Mouse (Mus musculus): ENCODE data around the gene Plcb4.

DNA sequence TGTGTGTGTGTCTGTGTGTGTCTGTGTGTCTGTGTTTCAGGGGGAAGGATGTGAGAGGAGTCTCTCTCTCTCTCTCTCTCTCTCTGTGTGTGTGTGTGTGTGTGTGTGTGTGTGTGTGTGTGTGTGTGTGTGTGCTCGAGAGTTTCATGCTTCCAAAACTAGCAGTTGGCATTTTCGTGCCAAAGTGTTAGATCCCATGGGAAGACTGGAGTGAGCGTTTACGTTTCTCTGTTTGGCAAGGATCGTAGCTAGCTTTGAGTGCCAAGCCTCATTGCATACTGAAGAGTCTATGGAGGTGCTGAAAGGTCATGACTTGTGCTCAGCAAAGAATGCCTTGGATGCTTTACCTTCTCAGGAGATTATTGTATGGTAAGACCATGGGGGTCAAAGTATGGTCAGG lies 259.3 kb downstream of the Plcb4 start:
- TF ChIP-seq CTCF (IDR thresholded peaks at IDR 0.05; ENCODE audit: borderline replicate concordance, control insufficient read depth, extremely low read depth, insufficient read depth, low read length, poor library complexity) (no peak), POLR2A (IDR thresholded peaks at IDR 0.05; ENCODE audit: control insufficient read depth, extremely low read depth, insufficient read depth, low read length, poor library complexity) (no peak)

Measured in thymus, adult 2 months (tissue).